Mouse (Mus musculus): ENCODE measurements at regions not wholly inside any gene's neighbourhood (a gene's known extent, or its start where the extent isn't known, plus 50 kb on each side); places are given as distances from the start of the nearest gene placed in this dataset.
A peak's percentile ranks its signal among the peaks of the same experiment; 100 is the strongest.

- peak; percentile 28 to 53 for DNase-seq (ENCODE audit: low spot score in 2 of 2)
These were observed 65.6 kb upstream of the Hs3st3a1 start for GRCm38 (mm10) chr11:64369516-64369915.

GRCm38 (mm10) chr11:64335456-64335855 lies 99.7 kb upstream of the Hs3st3a1 start:
- no peak for DNase-seq (ENCODE audit: low spot score in 2 of 2)

- DNase-seq (ENCODE audit: low spot score in 2 of 2): no peak
These were observed 102.7 kb upstream of the Hs3st3a1 start for GRCm38 (mm10) chr11:64332406-64332805.

GRCm38 (mm10) chr11:64331811-64332210 lies 103.3 kb upstream of the Hs3st3a1 start:
- DNase-seq (ENCODE audit: low spot score in 2 of 2): peak in 1 of 2 experiments; percentile 20

- no peak for DNase-seq (ENCODE audit: low spot score in 2 of 2)
These were observed 106.0 kb upstream of the Hs3st3a1 start for GRCm38 (mm10) chr11:64329129-64329528.

- no peak for DNase-seq (ENCODE audit: low spot score in 2 of 2)
These were observed 107.4 kb upstream of the Hs3st3a1 start for GRCm38 (mm10) chr11:64327771-64328170.

GRCm38 (mm10) chr11:64326646-64327045 lies 108.5 kb upstream of the Hs3st3a1 start:
- no peak for DNase-seq (ENCODE audit: low spot score in 2 of 2)

GRCm38 (mm10) chr11:64321900-64322425 lies 113.2 kb upstream of the Hs3st3a1 start:
- no peak for DNase-seq (ENCODE audit: low spot score in 2 of 2)

GRCm38 (mm10) chr11:64317458-64317857 lies 117.7 kb upstream of the Hs3st3a1 start:
- no peak for DNase-seq (ENCODE audit: low spot score in 2 of 2)

- DNase-seq (ENCODE audit: low spot score in 2 of 2): no peak
These were observed 120.1 kb upstream of the Hs3st3a1 start for GRCm38 (mm10) chr11:64314997-64315396.

GRCm38 (mm10) chr11:64313241-64313640 lies 121.9 kb upstream of the Hs3st3a1 start:
- peak in 1 of 2 experiments; percentile 46 for DNase-seq (ENCODE audit: low spot score in 2 of 2)

- no peak for DNase-seq (ENCODE audit: low spot score in 2 of 2)
These were observed 125.3 kb upstream of the Hs3st3a1 start for GRCm38 (mm10) chr11:64309881-64310280.

- DNase-seq (ENCODE audit: low spot score in 2 of 2): no peak
These were observed 137.3 kb upstream of the Hs3st3a1 start for GRCm38 (mm10) chr11:64297825-64298224.

- DNase-seq (ENCODE audit: low spot score in 2 of 2): no peak
These were observed 146.9 kb upstream of the Hs3st3a1 start for GRCm38 (mm10) chr11:64288236-64288635.

- no peak for DNase-seq (ENCODE audit: low spot score in 2 of 2)
These were observed 147.6 kb upstream of the Hs3st3a1 start for GRCm38 (mm10) chr11:64287499-64287898.

- no peak for DNase-seq (ENCODE audit: low spot score in 2 of 2)
These were observed 153.4 kb upstream of the Hs3st3a1 start for GRCm38 (mm10) chr11:64281781-64282180.

- no peak for DNase-seq (ENCODE audit: low spot score in 2 of 2)
These were observed 156.7 kb upstream of the Hs3st3a1 start for GRCm38 (mm10) chr11:64278259-64279003.

- DNase-seq (ENCODE audit: low spot score in 2 of 2): peak in 1 of 2 experiments; percentile 34
These were observed 161.4 kb upstream of the Hs3st3a1 start for GRCm38 (mm10) chr11:64273726-64274125.

GRCm38 (mm10) chr11:64273214-64273613 lies 161.9 kb upstream of the Hs3st3a1 start:
- DNase-seq (ENCODE audit: low spot score in 2 of 2): no peak

GRCm38 (mm10) chr11:64268121-64268520 lies 167.0 kb upstream of the Hs3st3a1 start:
- DNase-seq (ENCODE audit: low spot score in 2 of 2): no peak

- no peak for DNase-seq (ENCODE audit: low spot score in 2 of 2)
These were observed 167.6 kb upstream of the Hs3st3a1 start for GRCm38 (mm10) chr11:64267547-64267946.

GRCm38 (mm10) chr11:64253517-64254385 lies 174.5 kb upstream of the Cox10 start:
- no peak for DNase-seq (ENCODE audit: low spot score in 2 of 2)

Measured in layer of hippocampus, adult 18-20 months (tissue).